Mouse (Mus musculus): ENCODE measurements around the gene C1qtnf9. TPM values are rescaled to one million over a fixed set of nuclear protein-coding genes. Genes with fewer than 3 reads are reported as not detected.

The C1qtnf9 gene
- total and polyA plus RNA-seq, 3 experiments, result not detected

DNA sequence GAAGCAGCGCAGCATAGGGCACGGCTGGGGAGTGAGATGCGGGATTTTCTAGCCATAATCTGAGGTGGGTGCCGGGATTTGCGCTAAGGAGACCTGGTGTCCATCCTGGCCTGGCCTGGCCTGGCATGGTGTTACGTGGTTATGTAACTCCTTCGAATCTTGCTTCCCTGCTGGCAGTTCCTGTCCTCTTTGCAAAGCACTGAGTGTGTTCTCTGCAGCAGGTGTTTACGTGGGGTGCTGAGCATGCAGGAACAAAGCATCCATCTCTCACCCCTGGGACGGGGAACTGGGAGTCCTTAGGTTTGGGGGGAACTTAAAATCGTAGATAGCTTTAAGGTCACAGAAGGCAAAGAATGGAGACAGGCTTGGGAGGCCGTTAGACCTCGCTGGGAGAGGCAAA is 28.3 kb upstream of the C1qtnf9 start:
- H3K4me3 ChIP-seq (ENCODE audit: control insufficient read depth in 1 of 2, insufficient read depth in 1 of 2, low read depth in 2 of 2, low read length in 2 of 2), result no peak overlapping the region
- no peaks in the 10 kb centered on the region for H3K27me3 ChIP-seq (ENCODE audit: control insufficient read depth in 1 of 2, insufficient read depth in 2 of 2, low read length in 2 of 2)
- no peaks in the 10 kb centered on the region for H3K79me2 ChIP-seq (ENCODE audit: control insufficient read depth, insufficient read depth, low read length, poor library complexity)
- H3K9me3 ChIP-seq (replicated peaks; ENCODE audit: insufficient read depth, low read length), result no peaks in the 10 kb centered on the region
- DNase-seq (ENCODE audit: low read depth, low spot score), result no peak
- H3K4me1 ChIP-seq (ENCODE audit: control insufficient read depth in 1 of 2, insufficient read depth in 2 of 2, low read length in 2 of 2), result peaks cover 0 to 25% of the 10 kb centered on the region in 2 experiments; a peak in 3 of 4 replicates
- H3K27ac ChIP-seq (ENCODE audit: control insufficient read depth, low read depth, low read length), result no peak overlapping the region
- H3K36me3 ChIP-seq (ENCODE audit: control insufficient read depth in 1 of 2, insufficient read depth in 2 of 2, low read length in 2 of 2), result peaks cover 0 to 18% of the 10 kb centered on the region in 2 experiments; a peak in 2 of 4 replicates
- TF ChIP-seq UBTF (IDR thresholded peaks at IDR 0.05; ENCODE audit: borderline replicate concordance, insufficient read depth, low read depth, low read length) (no peak), CTCF (IDR thresholded peaks at IDR 0.05 in 2 of 3, conservative IDR thresholded peaks at IDR 0.05 in 1 of 3; ENCODE audit: control insufficient read depth in 1 of 3, insufficient read depth in 1 of 3, low read depth in 2 of 3, low read length in 3 of 3, poor library complexity in 1 of 3, severe bottlenecking in 1 of 3) (no peak), TAL1 (IDR thresholded peaks at IDR 0.05; ENCODE audit: low read length) (no peak), MAFK (IDR thresholded peaks at IDR 0.05; ENCODE audit: borderline replicate concordance, low read depth, low read length) (no peak), SIN3A (IDR thresholded peaks at IDR 0.05; ENCODE audit: low read length) (no peak), TBP (IDR thresholded peaks at IDR 0.05; ENCODE audit: low read depth, low read length) (no peak), POLR2A (IDR thresholded peaks at IDR 0.05; ENCODE audit: control insufficient read depth in 1 of 2, insufficient read depth in 1 of 2, low read depth in 1 of 2, low read length in 2 of 2, poor library complexity in 1 of 2) (no peak), NELFE (IDR thresholded peaks at IDR 0.05; ENCODE audit: low read depth, low read length) (no peak), RCOR1 (IDR thresholded peaks at IDR 0.05; ENCODE audit: low read depth, low read length) (no peak), ETS1 (IDR thresholded peaks at IDR 0.05; ENCODE audit: low read depth, low read length) (no peak), ZMIZ1 (IDR thresholded peaks at IDR 0.05; ENCODE audit: low read depth, low read length) (no peak), HCFC1 (IDR thresholded peaks at IDR 0.05; ENCODE audit: low read depth, low read length) (no peak), ZKSCAN1 (IDR thresholded peaks at IDR 0.05; ENCODE audit: low read depth, low read length) (no peak), MYC (IDR thresholded peaks at IDR 0.05; ENCODE audit: low read depth, low read length) (no peak), CHD1 (IDR thresholded peaks at IDR 0.05; ENCODE audit: low read depth, low read length) (no peak)
- H3K9ac ChIP-seq (ENCODE audit: control insufficient read depth, low read depth, low read length, poor library complexity, severe bottlenecking), result no peak overlapping the region

DNA sequence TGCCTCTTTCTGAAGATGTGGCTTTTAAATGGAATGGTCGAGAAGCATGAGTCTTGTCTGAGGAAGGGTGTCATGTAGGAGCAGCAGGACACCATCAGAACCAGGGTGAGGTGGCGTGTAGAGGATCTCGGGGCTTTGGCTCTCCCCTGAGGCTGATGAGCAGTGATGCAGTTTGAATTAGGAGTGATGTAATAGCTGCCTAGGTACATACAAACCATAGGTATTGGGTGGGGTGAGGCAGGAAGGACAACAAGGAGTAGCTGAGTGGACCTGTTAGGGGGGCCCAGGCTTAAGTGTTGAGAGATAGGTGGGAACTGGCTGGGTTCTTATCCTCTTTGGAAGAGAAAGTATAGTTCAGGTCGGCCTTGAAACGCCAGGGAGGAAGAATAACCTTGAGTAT is 27.4 kb upstream of the C1qtnf9 start:
- H3K36me3 ChIP-seq (ENCODE audit: control insufficient read depth in 1 of 2, insufficient read depth in 2 of 2, low read length in 2 of 2), result peaks cover 0 to 18% of the 10 kb centered on the region in 2 experiments; a peak in 2 of 4 replicates
- TF ChIP-seq CHD2 (IDR thresholded peaks at IDR 0.05; ENCODE audit: low read length) (no peak), USF1 (IDR thresholded peaks at IDR 0.05; ENCODE audit: low read depth, low read length) (no peak), ZNF384 (IDR thresholded peaks at IDR 0.05; ENCODE audit: low read depth, low read length) (no peak), MEF2A (IDR thresholded peaks at IDR 0.05; ENCODE audit: extremely low read depth, insufficient replicate concordance, low read depth, low read length, poor library complexity, severe bottlenecking) (no peak), SMC3 (IDR thresholded peaks at IDR 0.05; ENCODE audit: low read depth, low read length) (no peak), RAD21 (IDR thresholded peaks at IDR 0.05; ENCODE audit: low read depth, low read length) (no peak), POLR2A (IDR thresholded peaks at IDR 0.05; ENCODE audit: control insufficient read depth in 1 of 2, insufficient read depth in 1 of 2, low read depth in 1 of 2, low read length in 2 of 2, poor library complexity in 1 of 2) (no peak), TBP (IDR thresholded peaks at IDR 0.05; ENCODE audit: low read depth, low read length) (no peak), ZC3H11A (IDR thresholded peaks at IDR 0.05; ENCODE audit: low read depth, low read length) (no peak), BHLHE40 (IDR thresholded peaks at IDR 0.05; ENCODE audit: borderline replicate concordance, low read depth, low read length) (no peak), MAZ (IDR thresholded peaks at IDR 0.05; ENCODE audit: low read depth, low read length) (no peak), MYB (IDR thresholded peaks at IDR 0.05; ENCODE audit: low read depth, low read length) (no peak), CHD1 (IDR thresholded peaks at IDR 0.05; ENCODE audit: low read depth, low read length) (no peak), GATA1 (IDR thresholded peaks at IDR 0.05; ENCODE audit: low read depth, low read length) (no peak), SIN3A (IDR thresholded peaks at IDR 0.05; ENCODE audit: low read length) (no peak), MYC (IDR thresholded peaks at IDR 0.05; ENCODE audit: low read depth, low read length) (no peak), NELFE (IDR thresholded peaks at IDR 0.05; ENCODE audit: low read depth, low read length) (no peak)
- H3K27ac ChIP-seq (ENCODE audit: control insufficient read depth, low read depth, low read length), result no peak overlapping the region
- H3K9me3 ChIP-seq (replicated peaks; ENCODE audit: insufficient read depth, low read length), result no peaks in the 10 kb centered on the region
- H3K4me1 ChIP-seq (ENCODE audit: control insufficient read depth in 1 of 2, insufficient read depth in 2 of 2, low read length in 2 of 2), result peaks cover 0 to 25% of the 10 kb centered on the region in 2 experiments; a peak in 3 of 4 replicates
- no peak overlapping the region for H3K9ac ChIP-seq (ENCODE audit: control insufficient read depth, low read depth, low read length, poor library complexity, severe bottlenecking)
- H3K27me3 ChIP-seq (ENCODE audit: control insufficient read depth in 1 of 2, insufficient read depth in 2 of 2, low read length in 2 of 2), result no peaks in the 10 kb centered on the region
- no peak overlapping the region for H3K4me3 ChIP-seq (ENCODE audit: control insufficient read depth in 1 of 2, insufficient read depth in 1 of 2, low read depth in 2 of 2, low read length in 2 of 2)
- H3K79me2 ChIP-seq (ENCODE audit: control insufficient read depth, insufficient read depth, low read length, poor library complexity), result no peaks in the 10 kb centered on the region
- no peak for DNase-seq (ENCODE audit: low read depth, low spot score)

All from MEL (cell line).